Mouse (Mus musculus) hindbrain, embryonic 10.5 days (tissue): Measurements from ENCODE around the gene Phox2b. TPM values are rescaled to one million over a fixed set of nuclear protein-coding genes. Genes with fewer than 3 reads are reported as not detected.

Experiments used
- DNase-seq: peaks from one replicate; pipeline ENCODE4 v3.0.0-alpha.2; 2017; ENCODE audit warnings: low spot score
- H3K27ac ChIP-seq: fragments of 300-500 bp; sonication (generic); 2 replicates; pipeline ENCODE4 v1.5.1; 2016; ENCODE audit warnings: mild to moderate bottlenecking, moderate library complexity
- H3K27me3 ChIP-seq: fragments of 300-500 bp; sonication (generic); 2 replicates; pipeline ENCODE4 v1.6.1; 2016; ENCODE audit warnings: mild to moderate bottlenecking; ENCODE audit not compliant: poor library complexity, insufficient read depth, severe bottlenecking
- H3K36me3 ChIP-seq: fragments of 300-500 bp; sonication (generic); 2 replicates; pipeline ENCODE4 v1.6.1; 2016; ENCODE audit warnings: mild to moderate bottlenecking, moderate library complexity
- H3K4me1 ChIP-seq: fragments of 300-500 bp; sonication (generic); replicated peaks from 2 replicates; pipeline ENCODE4 v1.6.1; 2016; ENCODE audit warnings: mild to moderate bottlenecking
- H3K4me3 ChIP-seq: fragments of 300-500 bp; sonication (generic); 2 replicates; pipeline ENCODE4 v1.5.1; 2016; ENCODE audit warnings: mild to moderate bottlenecking, moderate library complexity
- H3K9me3 ChIP-seq: fragments of 300-500 bp; sonication (generic); 2 replicates; pipeline ENCODE4 v1.6.1; 2016; ENCODE audit warnings: mild to moderate bottlenecking, moderate library complexity
- WGBS: fragments of 180-500 bp; shearing (Covaris S2); methylation state at CpG from one replicate; pipeline ENCODE4 v1.1.7; 2016; 5-methylcytosine and 5-hydroxymethylcytosine counted together
- polyA plus RNA-seq: library from polyadenylated mRNA; unstranded; fragments of >200 nt; fragmentation: Nextera tagmentation; extraction: Ambion mirVana; gene quantifications from 2 replicates; pipeline ENCODE4 v1.2.1, GENCODE M21; 2016

Gene Phox2b
- polyA plus RNA-seq, 1 experiment from 2014 or later: 45.5 TPM

DNA sequence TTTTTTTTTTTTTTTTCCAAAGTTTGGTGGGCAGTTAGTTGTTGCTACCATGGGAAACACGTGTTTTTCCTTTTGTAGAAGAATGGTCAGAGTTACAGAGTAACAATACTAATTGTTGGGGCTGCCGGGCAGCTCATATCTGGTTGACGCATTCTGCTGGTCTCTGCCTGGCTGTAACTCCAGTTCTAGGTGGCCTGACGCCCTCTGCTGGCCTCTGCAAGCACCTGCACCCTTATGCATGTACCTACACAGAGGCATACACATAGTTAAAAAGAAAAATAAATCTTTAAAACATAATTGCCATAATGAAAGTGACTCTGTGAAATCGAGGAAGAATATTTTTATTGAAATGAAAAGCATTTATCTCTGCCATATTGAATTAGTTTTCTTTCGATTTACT lies 41.3 kb downstream of the Phox2b start:
- Histone ChIP-seq H3K4me3 (no peak overlapping the region), H3K27me3 (0 out of 2 replicates have a peak, but pooled peaks cover 2% of the 10 kb centered on the region), H3K4me1 (0 out of 2 replicates have a peak, but pooled peaks cover 4% of the 10 kb centered on the region), H3K27ac (no peak overlapping the region), H3K36me3 (peaks cover 7% of the 10 kb centered on the region; the same call in 1 of the 2 replicates), H3K9me3 (peaks cover 2% of the 10 kb centered on the region; the same call in 1 of the 2 replicates)
- no peak for DNase-seq
- 84% methylated on average over 6 of the region's 6 CpGs for WGBS

DNA sequence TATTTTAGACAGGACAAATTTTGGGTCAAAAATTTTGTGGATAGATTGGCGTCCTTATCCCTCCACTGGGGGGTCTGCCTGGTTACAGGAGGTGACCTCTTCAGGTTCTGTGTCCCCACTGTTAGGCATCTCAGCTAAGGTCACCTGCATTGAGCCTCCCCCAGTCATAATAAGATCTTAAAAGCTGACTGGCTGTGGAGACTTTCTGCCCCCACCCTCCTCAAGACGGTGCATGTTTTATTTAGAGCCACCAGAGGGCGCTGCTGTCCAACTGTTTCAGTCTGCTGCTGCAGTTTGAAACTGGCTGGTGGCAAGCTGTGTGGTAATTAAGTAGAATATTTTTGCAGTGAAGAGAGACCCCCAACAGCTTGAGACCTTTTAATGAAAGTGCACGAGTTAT lies 51.1 kb downstream of the Phox2b start:
- WGBS: 10% methylated on average over 4 of the region's 4 CpGs
- Histone ChIP-seq H3K4me1 (no peaks in the 10 kb centered on the region), H3K4me3 (no peak overlapping the region), H3K9me3 (no peaks in the 10 kb centered on the region), H3K27me3 (peaks cover 29% of the 10 kb centered on the region), H3K27ac (no peak overlapping the region), H3K36me3 (peaks cover 13% of the 10 kb centered on the region; the same call in 1 of the 2 replicates)
- peak; percentile 52 for DNase-seq

Other genes with a start within 250 kb of the Phox2b start
- gene Tmem33, start 161.3 kb upstream of the Phox2b start, polyA plus RNA-seq: 118 and 120 TPM in 2 replicates
- 102 and 106 TPM in 2 replicates for gene Slc30a9, start 207.7 kb upstream of the Phox2b start, polyA plus RNA-seq